Mouse (Mus musculus): Measurements from ENCODE around the gene Ric3. TPM values are rescaled to one million over a fixed set of nuclear protein-coding genes. Genes with fewer than 3 reads are reported as not detected.

Ric3 gene
- polyA plus RNA-seq, 1 experiment from 2014 or later = 32.2 TPM

DNA sequence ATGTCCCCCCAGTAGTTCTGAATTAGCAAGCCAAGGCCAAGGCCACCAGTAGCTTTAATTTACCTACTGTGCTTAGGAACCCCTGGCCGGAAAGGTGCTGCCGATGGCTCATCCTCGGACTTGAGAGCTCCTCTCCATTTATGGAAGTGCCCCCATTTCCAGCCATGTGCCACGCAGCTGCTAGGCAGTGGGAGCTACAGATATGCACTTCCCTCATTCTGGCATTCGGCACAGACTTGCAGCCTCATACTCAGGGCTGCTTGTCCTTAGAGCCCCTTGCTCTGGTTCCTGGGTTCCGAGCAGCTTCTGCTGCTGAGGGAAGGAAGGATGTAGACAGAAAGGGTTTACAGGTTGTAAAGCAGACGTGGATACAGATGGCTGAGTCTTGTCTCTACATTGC is 68.3 kb downstream of the Ric3 start:
- peaks cover 39% of the 10 kb centered on the region for H3K4me1 ChIP-seq (ENCODE audit: control insufficient read depth, insufficient read depth, low read depth, low read length)
- H3K36me3 ChIP-seq (ENCODE audit: control insufficient read depth, insufficient read depth, low read length) = no peaks in the 10 kb centered on the region
- H3K27ac ChIP-seq (ENCODE audit: low read depth, low read length) = no peak overlapping the region
- H3K9ac ChIP-seq (ENCODE audit: low read depth, low read length) = no peak overlapping the region
- H3K27me3 ChIP-seq (replicated peaks; ENCODE audit: control insufficient read depth, insufficient read depth, low read length) = no peaks in the 10 kb centered on the region; the same call in 1 of the 2 replicates
- H3K4me3 ChIP-seq (ENCODE audit: low read length) = no peak overlapping the region
- no peak overlapping the region for H3K4me2 ChIP-seq (ENCODE audit: low read length)
- ATAC-seq = no peak
- 77% methylated on average over 7 of the region's 7 CpGs for WGBS
- H3K9me3 ChIP-seq (ENCODE audit: control insufficient read depth, low read length) = no peaks in the 10 kb centered on the region

DNA sequence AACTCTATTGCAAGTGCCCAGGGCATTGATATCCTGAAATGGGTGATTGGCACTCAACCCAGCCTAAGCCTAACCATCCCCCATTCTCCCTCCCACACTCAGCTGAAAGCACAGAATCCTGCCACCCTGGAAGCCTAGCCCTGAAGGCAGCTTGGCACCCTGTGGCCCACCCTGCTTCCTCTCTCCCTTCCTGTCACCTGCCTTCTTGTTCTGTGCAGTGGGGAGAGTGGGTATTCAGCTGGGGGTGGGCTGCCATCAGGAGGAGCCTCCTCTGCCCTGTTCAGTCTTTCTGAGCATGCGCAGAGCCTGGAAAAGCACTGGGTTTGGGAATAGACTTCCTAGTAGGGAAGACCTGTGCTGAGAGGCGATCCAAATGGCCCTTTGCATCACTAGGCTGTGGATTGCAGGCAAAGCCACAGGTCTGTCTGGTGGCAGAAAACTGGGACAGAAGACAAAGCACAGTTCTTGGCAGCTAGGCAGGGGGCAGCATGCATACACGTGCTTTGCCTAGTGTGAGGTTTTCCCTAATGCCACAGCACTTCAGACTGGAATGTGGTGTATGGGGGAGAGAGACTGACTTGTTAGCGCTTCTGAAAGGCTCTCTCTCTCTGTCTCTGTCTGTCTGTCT is 70.0 kb downstream of the Ric3 start:
- H3K27me3 ChIP-seq (replicated peaks; ENCODE audit: control insufficient read depth, insufficient read depth, low read length) = no peaks in the 10 kb centered on the region; the same call in 1 of the 2 replicates
- ATAC-seq = 0 out of 2 replicates have a peak, but pooled peaks have one; percentile 4
- peak overlapping the region; percentile 37 for H3K9ac ChIP-seq (ENCODE audit: low read depth, low read length)
- 31% methylated on average over 4 of the region's 4 CpGs for WGBS
- H3K4me3 ChIP-seq (ENCODE audit: low read length) = peak overlapping the region; percentile 5; the same call in 1 of the 2 replicates
- peaks cover 39% of the 10 kb centered on the region for H3K4me1 ChIP-seq (ENCODE audit: control insufficient read depth, insufficient read depth, low read depth, low read length)
- peak overlapping the region; percentile 41; the same call in 1 of the 2 replicates for H3K27ac ChIP-seq (ENCODE audit: low read depth, low read length)
- peak overlapping the region; percentile 84 for H3K4me2 ChIP-seq (ENCODE audit: low read length)
- no peaks in the 10 kb centered on the region for H3K36me3 ChIP-seq (ENCODE audit: control insufficient read depth, insufficient read depth, low read length)
- H3K9me3 ChIP-seq (ENCODE audit: control insufficient read depth, low read length) = no peaks in the 10 kb centered on the region

DNA sequence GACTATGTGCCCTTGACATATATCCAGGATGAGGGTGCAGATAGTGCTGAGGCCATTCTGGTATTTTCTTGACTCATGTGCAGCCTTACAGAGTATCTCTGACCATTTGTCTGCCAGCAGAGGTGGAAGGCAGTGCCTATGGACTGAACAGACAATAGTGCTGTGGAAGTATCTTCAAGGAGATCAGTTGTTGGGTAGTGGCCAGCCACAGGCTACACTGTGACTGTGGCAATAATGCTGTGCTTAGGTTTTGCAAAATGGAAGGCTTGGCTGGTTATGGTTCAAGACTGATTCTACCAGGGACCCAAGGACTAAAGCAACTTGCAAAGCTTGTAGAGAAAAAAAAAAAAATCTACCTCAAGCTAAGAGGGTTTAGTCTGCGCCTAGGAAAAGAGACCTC is 70.6 kb downstream of the Ric3 start:
- Histone ChIP-seq H3K4me1 (ENCODE audit: control insufficient read depth, insufficient read depth, low read depth, low read length) (peaks cover 39% of the 10 kb centered on the region), H3K27ac (ENCODE audit: low read depth, low read length) (peak overlapping the region; percentile 92; the same call in 1 of the 2 replicates), H3K4me2 (ENCODE audit: low read length) (peak overlapping the region; percentile 84), H3K9ac (ENCODE audit: low read depth, low read length) (peak overlapping the region; percentile 2; the same call in 1 of the 2 replicates), H3K36me3 (ENCODE audit: control insufficient read depth, insufficient read depth, low read length) (no peaks in the 10 kb centered on the region), H3K4me3 (ENCODE audit: low read length) (peak overlapping the region; percentile 76), H3K9me3 (ENCODE audit: control insufficient read depth, low read length) (no peaks in the 10 kb centered on the region), H3K27me3 (replicated peaks; ENCODE audit: control insufficient read depth, insufficient read depth, low read length) (no peaks in the 10 kb centered on the region; the same call in 1 of the 2 replicates)
- no peak for ATAC-seq
- 82% methylated on average over 1 of the region's 1 CpGs for WGBS

- 25% methylated on average over 8 of the region's 8 CpGs for WGBS
- H3K36me3 ChIP-seq (ENCODE audit: control insufficient read depth, insufficient read depth, low read length) = no peaks in the 10 kb centered on the region
- H3K4me1 ChIP-seq (ENCODE audit: control insufficient read depth, insufficient read depth, low read depth, low read length) = peaks cover 36% of the 10 kb centered on the region
- peak overlapping the region; percentile 92 for H3K27ac ChIP-seq (ENCODE audit: low read depth, low read length)
- H3K27me3 ChIP-seq (replicated peaks; ENCODE audit: control insufficient read depth, insufficient read depth, low read length) = no peaks in the 10 kb centered on the region; the same call in 1 of the 2 replicates
- H3K4me3 ChIP-seq (ENCODE audit: low read length) = peak overlapping the region; percentile 76
- peak; percentile 80 for ATAC-seq
- peak overlapping the region; percentile 87 for H3K9ac ChIP-seq (ENCODE audit: low read depth, low read length)
- H3K9me3 ChIP-seq (ENCODE audit: control insufficient read depth, low read length) = no peaks in the 10 kb centered on the region
- peak overlapping the region; percentile 84 for H3K4me2 ChIP-seq (ENCODE audit: low read length)
Observed at GRCm38 (mm10) chr7:109011596-109012180, 71.4 kb downstream of the Ric3 start.

DNA sequence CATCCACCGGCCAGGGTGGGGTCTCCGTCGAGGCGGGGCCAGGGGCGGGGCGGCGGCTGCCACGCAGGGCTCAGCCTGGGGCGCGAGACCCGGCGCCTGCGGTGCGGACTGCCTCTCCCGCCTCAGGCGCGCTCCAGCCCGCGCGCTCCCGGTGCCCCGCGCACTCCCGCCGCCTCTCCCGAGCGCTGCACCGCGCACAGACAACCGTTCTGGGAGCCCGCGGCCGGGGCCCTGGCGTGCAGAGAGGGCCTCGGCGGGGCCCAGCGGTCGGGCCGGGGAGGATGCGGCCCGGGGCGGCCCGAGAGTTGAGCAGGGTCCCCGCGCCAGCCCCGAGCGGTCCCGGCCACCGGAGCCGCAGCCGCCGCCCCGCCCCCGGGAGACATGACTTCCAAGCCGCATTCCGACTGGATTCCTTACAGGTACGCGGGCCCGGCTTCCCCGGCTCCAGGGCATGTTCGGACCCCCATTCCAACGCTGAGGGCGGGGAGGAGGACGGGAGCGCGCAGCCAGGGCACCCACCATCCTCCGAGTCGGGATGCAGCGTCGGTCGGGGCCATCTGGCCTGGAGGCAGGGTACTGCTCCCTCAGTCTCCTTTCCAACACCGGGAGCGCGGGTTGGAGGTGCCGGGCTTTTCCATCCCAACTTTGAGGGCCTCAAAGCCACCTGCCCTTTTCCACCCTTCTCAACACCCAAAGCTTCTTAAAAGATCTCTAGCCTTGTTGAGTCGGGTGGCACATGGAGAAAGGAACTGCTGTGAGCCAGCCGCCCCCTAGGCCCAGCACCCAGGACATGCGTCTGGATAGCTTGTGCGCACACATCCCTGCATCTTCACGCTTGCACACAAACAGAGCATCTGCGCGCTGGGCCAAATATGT is 72.2 kb downstream of the Ric3 start:
- no peaks in the 10 kb centered on the region; the same call in 1 of the 2 replicates for H3K27me3 ChIP-seq (replicated peaks; ENCODE audit: control insufficient read depth, insufficient read depth, low read length)
- peaks cover 29% of the 10 kb centered on the region for H3K4me1 ChIP-seq (ENCODE audit: control insufficient read depth, insufficient read depth, low read depth, low read length)
- peak overlapping the region; percentile 76 for H3K4me3 ChIP-seq (ENCODE audit: low read length)
- under 1% methylated on average over 59 of the region's 82 CpGs for WGBS
- H3K27ac ChIP-seq (ENCODE audit: low read depth, low read length) = peak overlapping the region; percentile 92
- H3K4me2 ChIP-seq (ENCODE audit: low read length) = peak overlapping the region; percentile 84
- H3K36me3 ChIP-seq (ENCODE audit: control insufficient read depth, insufficient read depth, low read length) = no peaks in the 10 kb centered on the region
- peak; percentile 75 for ATAC-seq
- peak overlapping the region; percentile 87 for H3K9ac ChIP-seq (ENCODE audit: low read depth, low read length)
- no peaks in the 10 kb centered on the region for H3K9me3 ChIP-seq (ENCODE audit: control insufficient read depth, low read length)

- no peak overlapping the region for H3K4me2 ChIP-seq (ENCODE audit: low read length)
- H3K36me3 ChIP-seq (ENCODE audit: control insufficient read depth, insufficient read depth, low read length) = no peaks in the 10 kb centered on the region
- no peaks in the 10 kb centered on the region; the same call in 1 of the 2 replicates for H3K27me3 ChIP-seq (replicated peaks; ENCODE audit: control insufficient read depth, insufficient read depth, low read length)
- H3K9ac ChIP-seq (ENCODE audit: low read depth, low read length) = no peak overlapping the region
- 85% methylated on average over 1 of the region's 1 CpGs for WGBS
- no peak overlapping the region for H3K4me3 ChIP-seq (ENCODE audit: low read length)
- no peaks in the 10 kb centered on the region for H3K9me3 ChIP-seq (ENCODE audit: control insufficient read depth, low read length)
- no peak for ATAC-seq
- peaks cover 28% of the 10 kb centered on the region for H3K4me1 ChIP-seq (ENCODE audit: control insufficient read depth, insufficient read depth, low read depth, low read length)
- no peak overlapping the region for H3K27ac ChIP-seq (ENCODE audit: low read depth, low read length)
Observed at GRCm38 (mm10) chr7:109009260-109009659, 73.9 kb downstream of the Ric3 start.

GRCm38 (mm10) chr7:109003653-109004052 is 79.5 kb downstream of the Ric3 start:
- 34% methylated on average over 3 of the region's 3 CpGs for WGBS
- Histone ChIP-seq H3K36me3 (ENCODE audit: control insufficient read depth, insufficient read depth, low read length) (no peaks in the 10 kb centered on the region), H3K4me3 (ENCODE audit: low read length) (no peak overlapping the region), H3K27me3 (replicated peaks; ENCODE audit: control insufficient read depth, insufficient read depth, low read length) (no peaks in the 10 kb centered on the region; the same call in 1 of the 2 replicates), H3K4me1 (ENCODE audit: control insufficient read depth, insufficient read depth, low read depth, low read length) (no peaks in the 10 kb centered on the region), H3K9ac (ENCODE audit: low read depth, low read length) (no peak overlapping the region), H3K4me2 (ENCODE audit: low read length) (no peak overlapping the region), H3K27ac (ENCODE audit: low read depth, low read length) (no peak overlapping the region), H3K9me3 (ENCODE audit: control insufficient read depth, low read length) (no peaks in the 10 kb centered on the region)
- ATAC-seq = no peak

GRCm38 (mm10) chr7:109001971-109002370 is 81.2 kb downstream of the Ric3 start:
- H3K4me3 ChIP-seq (ENCODE audit: low read length) = no peak overlapping the region
- H3K9me3 ChIP-seq (ENCODE audit: control insufficient read depth, low read length) = no peaks in the 10 kb centered on the region
- WGBS = 84% methylated on average over 4 of the region's 4 CpGs
- H3K9ac ChIP-seq (ENCODE audit: low read depth, low read length) = no peak overlapping the region
- ATAC-seq = no peak
- no peaks in the 10 kb centered on the region for H3K36me3 ChIP-seq (ENCODE audit: control insufficient read depth, insufficient read depth, low read length)
- H3K27ac ChIP-seq (ENCODE audit: low read depth, low read length) = no peak overlapping the region
- no peaks in the 10 kb centered on the region for H3K4me1 ChIP-seq (ENCODE audit: control insufficient read depth, insufficient read depth, low read depth, low read length)
- H3K27me3 ChIP-seq (replicated peaks; ENCODE audit: control insufficient read depth, insufficient read depth, low read length) = no peaks in the 10 kb centered on the region
- H3K4me2 ChIP-seq (ENCODE audit: low read length) = no peak overlapping the region

Measured in hindbrain, embryonic 16.5 days (tissue).